Mouse (Mus musculus) testis, postnatal 10 days (tissue): Measurements from ENCODE around the gene Acsm3.
"Not testable (repeated sequence)": the region's sequence is repeated elsewhere in the genome, so short reads cannot be mapped to it uniquely, and the experiment has no call there.

Experiments
- DNase-seq: peaks from one replicate; pipeline ENCODE4 v3.0.0; 2021; ENCODE audit warnings: low spot score

Gene Acsm3

GRCm38 (mm10) chr7:119760527-119760951, at the start of gene Acsm3:
Gene Acsm3 (plus strand): TSS chr7:119760923.
- no peak for DNase-seq

GRCm38 (mm10) chr7:119714111-119714510, 46.6 kb upstream of the Acsm3 start:
- no peak for DNase-seq

GRCm38 (mm10) chr7:119720253-119720946, 40.3 kb upstream of the Acsm3 start, which contains the start of gene Thumpd1:
Gene Thumpd1 (minus strand): TSS chr7:119720798.
- peak; percentile 98 for DNase-seq

GRCm38 (mm10) chr7:119720947-119721310, 39.8 kb upstream of the Acsm3 start:
- DNase-seq = peak; percentile 50

GRCm38 (mm10) chr7:119727621-119728020, 33.1 kb upstream of the Acsm3 start:
- DNase-seq = no peak

GRCm38 (mm10) chr7:119731262-119731661, 29.5 kb upstream of the Acsm3 start:
- DNase-seq = not testable (repeated sequence)

GRCm38 (mm10) chr7:119738877-119739276, 21.8 kb upstream of the Acsm3 start:
- DNase-seq = no peak

GRCm38 (mm10) chr7:119739798-119740468, 20.8 kb upstream of the Acsm3 start:
- DNase-seq = not testable (repeated sequence)

- no peak for DNase-seq
Observed at GRCm38 (mm10) chr7:119744321-119744720, 16.4 kb upstream of the Acsm3 start.

- DNase-seq = no peak
Observed at GRCm38 (mm10) chr7:119745869-119746268, 14.9 kb upstream of the Acsm3 start.

GRCm38 (mm10) chr7:119748761-119749160, 12.0 kb upstream of the Acsm3 start:
- no peak for DNase-seq

- DNase-seq = no peak
Observed at GRCm38 (mm10) chr7:119749942-119750341, 10.8 kb upstream of the Acsm3 start.

GRCm38 (mm10) chr7:119753696-119754095, 7.0 kb upstream of the Acsm3 start:
- no peak for DNase-seq

- no peak for DNase-seq
Observed at GRCm38 (mm10) chr7:119762166-119762697, 1.5 kb downstream of the Acsm3 start.

- no peak for DNase-seq
Observed at GRCm38 (mm10) chr7:119764377-119764776, 3.7 kb downstream of the Acsm3 start.

- no peak for DNase-seq
Observed at GRCm38 (mm10) chr7:119766996-119767395, 6.3 kb downstream of the Acsm3 start.

GRCm38 (mm10) chr7:119769895-119770294, 9.2 kb downstream of the Acsm3 start:
- no peak for DNase-seq

- peak; percentile 50 for DNase-seq
Observed at GRCm38 (mm10) chr7:119783453-119783852, 22.7 kb downstream of the Acsm3 start.

- DNase-seq = no peak
Observed at GRCm38 (mm10) chr7:119784908-119785307, 24.2 kb downstream of the Acsm3 start.

- no peak for DNase-seq
Observed at GRCm38 (mm10) chr7:119789024-119789423, 28.3 kb downstream of the Acsm3 start.

- peak; percentile 90 for DNase-seq
Observed at GRCm38 (mm10) chr7:119793586-119794250, 33.0 kb downstream of the Acsm3 start, which contains the start of the genes Rexo5 and Eri2. Gene Rexo5 (plus strand): TSS chr7:119794006. Gene Eri2 (minus strand): TSS chr7:119794058.

GRCm38 (mm10) chr7:119794251-119794638, 33.5 kb downstream of the Acsm3 start:
- DNase-seq = no peak

GRCm38 (mm10) chr7:119795311-119795710, 34.6 kb downstream of the Acsm3 start:
- no peak for DNase-seq
